Mouse (Mus musculus): Measurements from ENCODE around the gene Sema5a.

Gene Sema5a

DNA sequence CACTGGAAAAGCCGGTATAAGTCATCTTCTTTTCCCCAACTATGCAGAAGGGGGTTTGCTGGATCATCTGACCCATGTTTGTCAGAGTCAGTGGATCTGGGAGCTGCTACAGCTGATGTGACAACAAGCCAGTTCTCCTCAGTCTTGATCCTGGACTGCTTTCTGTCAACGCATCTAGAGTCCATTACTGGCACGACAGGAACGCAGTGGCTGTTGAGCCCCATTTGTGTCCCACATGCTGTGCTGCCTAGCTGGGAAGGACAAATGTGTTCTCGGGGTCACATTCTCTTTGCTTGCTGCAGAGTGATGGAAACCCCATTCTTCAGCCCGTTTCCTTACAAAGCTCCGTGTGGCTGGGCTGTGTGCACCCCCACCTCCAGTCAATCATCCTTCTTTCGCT lies 12.7 kb downstream of the Sema5a start:
- DNase-seq = no peak

- peak; percentile 37 for DNase-seq
These were observed 13.3 kb downstream of the Sema5a start for GRCm38 (mm10) chr15:32257886-32258319.

- no peak for DNase-seq
These were observed 14.9 kb downstream of the Sema5a start for GRCm38 (mm10) chr15:32259362-32260096.

GRCm38 (mm10) chr15:32260942-32261341 lies 16.3 kb downstream of the Sema5a start:
- no peak for DNase-seq

- peak; percentile 27 for DNase-seq
These were observed 19.0 kb downstream of the Sema5a start for GRCm38 (mm10) chr15:32263651-32264050.

DNA sequence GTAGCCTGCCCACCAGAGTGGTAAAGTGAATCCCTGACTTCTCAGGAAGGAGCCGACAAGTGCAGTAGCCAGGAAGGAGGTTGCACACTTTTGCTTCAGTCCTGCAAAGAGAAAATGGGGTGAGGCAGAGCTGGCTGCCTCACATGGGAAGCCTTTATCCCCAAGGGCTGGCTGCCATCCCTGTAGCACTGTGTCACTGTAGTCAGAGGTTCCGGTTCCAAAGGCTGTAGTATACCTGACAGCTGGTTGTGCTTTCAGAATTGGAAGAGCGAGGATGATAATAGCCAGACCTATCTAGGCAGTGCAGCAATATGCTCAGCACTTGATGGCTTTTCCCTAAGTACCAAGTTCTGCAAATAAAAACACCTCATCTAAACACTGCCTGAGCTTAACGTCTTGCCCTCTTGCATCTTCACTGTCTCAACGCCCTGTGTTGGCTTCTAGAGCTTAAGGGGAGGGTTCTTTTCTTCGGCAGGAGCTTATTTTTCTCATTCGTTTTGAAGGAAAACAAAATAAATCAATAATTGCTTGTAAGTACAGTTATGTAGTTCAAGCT lies 20.3 kb downstream of the Sema5a start:
- no peak for DNase-seq

DNA sequence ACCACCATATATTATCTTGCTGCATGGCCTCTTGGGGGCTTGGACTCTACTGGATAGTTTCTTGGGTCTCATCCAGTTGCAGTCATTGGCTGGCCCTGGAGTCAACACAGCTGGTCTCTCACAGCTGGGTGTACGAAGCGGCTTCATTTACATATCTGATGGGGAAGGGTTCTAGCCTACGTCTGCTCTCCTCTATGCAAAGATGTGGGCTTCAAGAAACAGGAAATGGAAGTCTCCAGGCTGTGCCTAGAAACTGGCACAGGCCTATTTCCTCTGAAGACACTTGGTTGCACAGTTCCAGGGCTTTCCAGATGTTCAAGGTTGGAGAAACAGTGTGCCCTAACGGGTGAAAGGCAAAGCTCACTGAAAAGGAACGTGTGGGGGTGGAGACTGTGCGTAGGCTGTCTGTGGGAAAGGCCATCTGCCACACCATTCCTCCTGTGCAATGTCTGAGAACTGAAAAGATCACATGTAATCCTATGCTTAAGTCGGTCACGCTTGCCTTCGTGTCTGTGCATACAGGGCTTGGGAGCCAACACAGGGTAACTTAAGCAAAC lies 20.8 kb downstream of the Sema5a start:
- DNase-seq = peak; percentile 74

GRCm38 (mm10) chr15:32266122-32266820 lies 21.7 kb downstream of the Sema5a start:
- DNase-seq = no peak

DNA sequence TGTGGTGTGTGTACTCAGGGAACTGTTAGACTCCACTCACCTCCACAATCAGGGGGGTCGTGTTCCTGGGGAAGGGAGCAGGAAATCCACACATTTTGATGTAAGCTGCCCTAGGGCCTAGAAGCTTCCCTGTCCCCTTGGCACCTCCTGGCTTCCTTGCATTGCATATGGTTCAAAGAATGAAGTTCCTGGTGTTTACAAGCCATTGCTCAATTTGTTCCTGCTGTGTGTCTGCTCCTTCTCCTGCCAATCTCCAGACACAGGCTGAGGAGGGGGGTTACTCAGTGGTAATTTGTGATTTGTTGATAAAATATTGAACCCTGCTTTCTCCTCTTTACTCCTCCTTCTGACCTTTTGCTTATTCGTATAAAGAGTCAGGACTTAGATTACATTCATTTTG lies 25.5 kb downstream of the Sema5a start:
- DNase-seq = no peak

DNA sequence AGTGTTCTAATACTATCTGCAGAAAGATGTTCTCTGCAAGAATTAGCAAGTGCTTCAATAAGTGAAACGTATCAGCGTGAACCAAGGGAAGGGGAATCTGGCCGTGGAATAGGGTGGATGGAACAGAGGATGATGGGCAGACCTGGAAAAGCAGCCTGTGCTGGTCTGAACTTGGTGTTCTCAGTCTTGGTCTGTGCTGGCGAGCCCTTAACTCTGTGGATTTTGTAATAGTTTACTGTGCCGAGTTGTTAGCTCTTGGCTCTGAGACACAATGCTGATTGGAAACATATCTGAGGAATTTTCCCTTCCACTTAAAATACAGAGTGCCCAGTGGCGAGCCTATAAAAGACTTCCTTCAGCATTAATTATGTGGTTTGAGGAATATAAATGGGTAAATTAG lies 29.3 kb downstream of the Sema5a start:
- no peak for DNase-seq

- no peak for DNase-seq
These were observed 30.4 kb downstream of the Sema5a start for GRCm38 (mm10) chr15:32275020-32275419.

- DNase-seq = no peak
These were observed 34.0 kb downstream of the Sema5a start for GRCm38 (mm10) chr15:32278600-32278999.

GRCm38 (mm10) chr15:32281374-32281773 lies 36.8 kb downstream of the Sema5a start:
- DNase-seq = no peak

DNA sequence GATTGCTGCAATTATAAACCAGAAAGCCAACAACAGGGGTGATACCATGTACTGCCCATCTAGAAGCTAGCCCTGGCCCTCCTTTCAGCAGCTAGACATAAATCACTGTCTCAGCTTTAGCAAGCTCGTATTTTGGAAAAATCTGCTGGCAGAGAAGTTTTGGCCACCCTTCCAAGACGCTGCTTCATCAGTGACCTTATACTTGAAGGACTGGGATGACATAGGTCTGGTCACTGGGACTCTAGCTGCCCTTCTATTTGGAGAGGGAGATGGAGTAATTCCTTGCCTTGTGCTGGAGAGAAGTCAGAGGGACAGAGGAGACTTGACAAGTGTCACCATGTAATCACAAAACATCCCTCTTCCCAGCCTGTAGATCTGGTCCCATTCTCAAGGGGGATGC lies 40.1 kb downstream of the Sema5a start:
- DNase-seq = no peak

- no peak for DNase-seq
These were observed 41.7 kb downstream of the Sema5a start for GRCm38 (mm10) chr15:32286296-32286695.

- peak; percentile 70 for DNase-seq
These were observed 43.9 kb downstream of the Sema5a start for GRCm38 (mm10) chr15:32288480-32288879.

DNA sequence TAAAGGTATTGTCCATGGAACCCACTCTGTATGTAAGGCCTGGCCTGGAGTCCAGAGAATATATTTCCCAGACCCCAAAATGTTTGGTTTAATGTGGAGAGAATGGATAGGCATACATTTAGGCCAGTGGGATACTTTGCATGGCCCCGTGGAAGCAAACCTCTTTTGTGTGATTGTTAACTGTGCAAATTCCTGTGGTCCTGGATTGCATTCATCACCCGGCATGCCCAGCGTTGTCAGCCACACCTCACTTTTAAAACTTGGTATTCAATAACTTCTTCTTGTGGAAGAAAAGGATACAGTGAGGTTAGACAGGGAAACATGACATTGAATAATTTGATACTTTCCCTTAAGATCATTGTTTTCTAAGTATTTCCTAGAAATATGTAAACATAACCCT lies 46.4 kb downstream of the Sema5a start:
- no peak for DNase-seq

DNA sequence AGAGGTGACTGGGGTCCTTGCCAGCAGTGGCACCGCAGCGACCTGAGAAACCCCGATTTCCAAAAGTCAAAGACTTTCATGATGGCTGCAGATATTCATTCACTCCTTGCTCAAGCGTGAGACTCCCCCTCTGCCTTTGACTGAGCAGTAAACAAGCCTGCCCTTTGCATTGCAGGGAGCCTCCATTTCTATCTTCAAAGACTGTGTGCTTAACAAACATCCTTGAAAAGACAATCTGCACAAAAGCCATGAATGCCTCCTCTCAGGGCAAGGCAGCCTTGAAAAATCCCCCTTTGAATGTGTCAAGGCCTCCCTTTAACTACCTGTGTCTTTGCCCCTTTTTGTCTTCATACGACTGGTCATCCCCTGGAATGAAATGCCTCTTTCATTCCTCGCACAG lies 51.9 kb downstream of the Sema5a start:
- no peak for DNase-seq

DNA sequence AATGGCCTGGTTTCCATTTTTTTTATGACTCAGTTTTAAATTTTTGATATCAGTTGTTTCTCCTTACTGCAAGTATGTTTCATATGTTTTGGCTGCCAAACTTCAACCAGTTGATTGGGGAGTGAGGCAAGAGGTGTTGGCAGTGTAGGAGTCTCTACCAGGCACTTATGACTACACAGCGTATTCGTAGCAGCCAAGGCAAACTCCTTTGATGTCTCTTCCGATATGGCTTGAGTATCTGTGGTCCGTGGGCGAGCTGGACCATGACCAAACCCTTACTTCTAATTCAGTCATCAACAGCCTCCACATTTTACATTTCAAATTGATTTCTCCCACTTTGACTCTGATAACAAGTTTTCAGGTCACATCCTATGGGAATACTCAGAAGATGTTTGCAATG lies 52.7 kb downstream of the Sema5a start:
- DNase-seq = no peak

DNA sequence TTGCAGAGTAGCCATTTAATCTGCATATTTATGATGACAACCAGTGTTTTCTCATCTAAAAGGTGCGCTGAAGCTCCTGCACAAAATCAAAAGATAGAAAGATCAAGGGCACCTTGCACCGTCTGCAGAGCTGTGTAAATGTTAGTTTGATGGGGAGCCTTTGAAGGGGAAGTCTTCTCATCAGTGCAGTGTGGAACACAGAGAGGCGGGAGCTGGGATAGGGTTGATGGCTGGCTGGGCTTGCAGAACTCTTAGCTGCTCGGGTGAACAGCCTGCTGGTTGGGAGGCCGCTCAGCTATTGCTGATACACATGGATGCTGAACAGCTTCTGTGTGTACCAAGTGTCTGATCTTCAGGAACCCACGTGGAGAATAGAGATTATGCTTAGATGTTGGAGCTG lies 53.9 kb downstream of the Sema5a start:
- no peak for DNase-seq

DNA sequence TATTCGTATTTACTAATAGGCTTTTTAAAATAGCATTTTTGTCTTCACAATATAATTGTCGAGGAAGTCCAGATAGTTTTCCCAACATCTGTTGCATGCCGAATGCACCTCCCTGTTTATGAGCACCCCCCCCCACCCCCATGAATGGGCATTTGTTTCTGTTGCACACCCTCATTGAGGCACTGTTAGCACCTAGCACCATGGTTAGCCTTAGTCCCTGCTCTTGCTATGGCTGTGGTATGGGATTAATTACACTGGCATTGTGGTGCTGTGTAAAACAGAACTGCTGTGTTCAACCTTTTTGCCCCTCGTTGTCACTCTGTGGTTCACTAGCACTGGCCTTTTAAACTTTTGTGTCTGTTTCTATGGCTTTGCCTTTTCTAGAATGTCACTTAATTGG lies 56.4 kb downstream of the Sema5a start:
- DNase-seq = no peak

GRCm38 (mm10) chr15:32306557-32307243 lies 62.1 kb downstream of the Sema5a start:
- DNase-seq = peak; percentile 34

GRCm38 (mm10) chr15:32310834-32311233 lies 66.2 kb downstream of the Sema5a start:
- no peak for DNase-seq

All from kidney, postnatal 10 days (tissue).